Mouse (Mus musculus) CD4-positive, CD25-positive, alpha-beta regulatory T cell, adult 2 months (primary cell): Measurements from ENCODE around the gene Srgap1.

Source experiments
- DNase-seq: peaks from one replicate; pipeline ENCODE4 v3.0.0-alpha.2; 2012; ENCODE audit warnings: low read depth, low spot score

Gene Srgap1

DNA sequence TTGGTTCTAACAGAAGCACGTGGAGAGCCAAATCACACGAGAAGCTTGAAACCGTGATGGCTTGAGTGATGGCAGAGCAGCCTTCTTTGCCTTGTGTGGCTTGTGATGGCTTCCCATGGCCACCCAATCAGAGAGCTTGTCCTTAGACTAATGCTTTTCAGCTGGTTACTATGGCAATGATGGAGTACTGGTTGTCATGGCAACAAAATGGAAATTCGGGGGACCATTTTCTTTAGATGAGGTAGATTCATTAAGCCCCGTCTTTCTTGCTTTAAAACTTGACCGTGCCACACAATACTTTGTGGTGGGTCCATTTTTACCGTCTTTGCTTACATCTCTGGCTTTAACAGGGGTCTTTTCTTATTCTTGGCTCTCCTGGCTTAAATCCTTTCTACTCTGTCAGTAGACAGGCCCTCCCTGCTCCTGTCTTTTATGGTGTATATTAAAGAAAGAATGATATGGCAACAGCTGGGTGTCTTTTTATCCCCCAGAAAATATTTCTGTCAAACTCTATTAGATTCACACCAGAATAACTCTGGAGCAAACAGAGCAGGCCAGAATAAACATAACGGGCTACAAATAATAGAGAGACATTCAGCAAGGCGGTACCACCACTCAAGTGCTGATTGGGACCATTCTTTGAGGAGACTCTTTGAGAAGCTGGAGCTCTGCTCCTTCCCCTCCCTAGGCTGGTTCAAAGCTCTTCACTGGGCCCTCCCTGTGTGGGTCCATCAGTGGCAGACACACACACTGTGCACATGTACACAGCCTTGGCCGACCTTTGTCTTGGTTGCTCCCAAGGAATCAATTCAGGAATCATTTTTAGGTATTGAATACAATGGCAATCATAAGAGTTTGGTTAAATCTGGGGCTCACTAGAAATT is 281.7 kb downstream of the Srgap1 start:
- DNase-seq: no peak

DNA sequence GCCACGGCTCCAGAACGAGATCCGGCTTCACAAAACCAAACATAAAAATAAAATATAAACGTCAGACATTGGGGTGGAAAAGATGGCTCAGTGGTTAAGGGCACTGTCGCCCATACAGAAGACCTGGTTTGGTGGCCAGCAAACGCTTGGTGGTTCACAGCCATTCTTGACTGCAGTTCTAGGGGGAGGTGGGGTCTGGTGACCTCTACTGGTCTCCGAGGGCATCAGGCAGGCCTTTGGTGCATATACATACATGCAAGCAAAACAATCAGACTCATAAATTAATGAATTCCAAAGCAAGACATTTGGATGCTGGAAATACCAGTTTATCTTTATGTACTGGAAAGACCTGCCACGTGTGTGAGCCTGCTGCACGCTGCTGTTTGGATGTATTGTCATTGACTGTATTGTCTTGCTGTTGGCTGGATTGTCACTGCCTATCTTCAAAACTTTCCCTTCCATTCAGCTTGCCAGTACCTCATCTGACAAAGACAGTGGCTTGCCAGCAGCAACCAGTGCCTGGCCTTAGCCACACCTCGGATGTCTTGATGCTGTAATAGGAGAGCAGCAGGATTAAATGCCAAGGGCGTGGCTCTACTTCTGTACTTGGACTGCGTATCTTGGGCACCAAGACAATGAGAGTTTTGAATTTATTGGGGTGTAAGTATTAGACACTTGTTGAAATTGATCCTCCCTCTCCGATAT is 282.5 kb downstream of the Srgap1 start:
- no peak for DNase-seq

DNA sequence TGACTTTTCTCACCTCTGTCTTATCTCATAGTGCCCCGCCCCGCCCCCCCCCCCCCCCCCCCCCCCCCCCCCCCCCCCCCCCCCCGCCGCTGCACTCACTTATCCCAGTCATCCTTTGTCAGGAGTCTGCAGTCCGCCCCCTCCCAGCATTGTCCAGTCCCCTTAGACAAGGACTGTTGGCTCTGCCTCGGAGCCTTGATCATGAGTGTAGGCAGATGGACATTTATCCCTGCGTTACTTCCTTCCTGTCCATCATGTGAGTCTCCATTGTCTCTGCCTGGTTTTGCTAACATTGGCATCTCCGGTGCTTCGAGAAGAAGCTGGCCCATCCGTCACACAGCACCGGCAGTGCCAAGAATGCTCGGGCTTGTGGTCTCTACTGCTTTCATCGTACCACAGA is 283.9 kb downstream of the Srgap1 start:
- DNase-seq: no peak

DNA sequence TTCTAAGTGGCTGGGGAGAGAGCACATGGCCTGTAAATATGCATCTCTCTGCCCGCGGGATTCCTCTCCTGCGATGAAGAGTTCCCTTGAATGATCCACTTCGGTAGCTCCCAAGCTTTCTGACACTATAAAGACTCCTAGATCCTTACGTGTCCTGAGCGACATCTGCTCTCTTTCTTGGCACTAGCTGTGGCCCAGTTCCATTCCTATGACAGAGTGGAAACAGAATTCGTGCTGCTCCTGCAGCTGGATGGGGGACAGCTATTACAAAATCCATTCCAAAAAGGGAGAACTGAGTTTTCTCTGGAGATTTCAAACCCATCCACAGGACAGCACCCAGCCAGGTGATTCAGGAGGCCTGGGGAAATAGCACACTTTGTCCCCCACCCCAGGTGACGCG is 285.0 kb downstream of the Srgap1 start:
- DNase-seq: no peak

DNA sequence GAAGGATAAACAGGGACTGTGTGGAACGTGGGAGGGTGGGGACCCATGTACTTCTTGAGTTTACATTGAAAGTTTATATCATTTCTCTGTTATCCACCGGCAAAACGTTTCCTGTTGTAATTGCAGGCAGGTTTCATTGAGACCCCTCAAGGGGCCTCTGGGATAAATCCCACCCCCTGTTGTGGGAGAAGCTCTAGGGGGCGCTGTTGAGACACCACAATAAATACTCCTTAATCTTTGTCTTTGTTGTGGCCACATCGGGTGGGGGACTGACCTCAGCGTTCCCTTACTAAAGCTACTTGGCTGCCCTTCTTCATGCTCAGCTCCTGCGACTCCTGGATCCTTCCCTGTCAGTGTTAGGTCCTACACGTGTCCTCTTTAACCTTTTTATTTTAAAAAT is 288.0 kb downstream of the Srgap1 start:
- peak; percentile 31 for DNase-seq

DNA sequence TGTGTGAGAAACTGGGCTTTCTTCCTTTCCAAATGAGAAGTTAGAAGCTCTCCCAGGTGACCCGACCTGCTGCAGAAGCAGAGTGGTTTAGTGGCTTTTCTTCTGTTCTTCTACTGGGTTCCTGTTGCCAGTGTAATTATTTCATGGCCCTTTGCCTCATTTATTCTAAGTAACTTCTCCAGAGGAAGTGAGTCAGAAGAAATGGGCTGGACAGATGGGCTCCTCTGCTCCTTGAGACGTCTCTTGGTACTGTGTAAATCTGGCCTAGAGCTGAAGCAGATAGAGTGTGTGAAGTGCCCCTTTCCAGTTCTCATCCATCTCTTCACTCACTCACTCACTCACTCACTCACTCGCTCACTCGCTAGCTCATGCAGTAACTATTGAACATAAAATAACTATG is 290.4 kb downstream of the Srgap1 start:
- DNase-seq: no peak

DNA sequence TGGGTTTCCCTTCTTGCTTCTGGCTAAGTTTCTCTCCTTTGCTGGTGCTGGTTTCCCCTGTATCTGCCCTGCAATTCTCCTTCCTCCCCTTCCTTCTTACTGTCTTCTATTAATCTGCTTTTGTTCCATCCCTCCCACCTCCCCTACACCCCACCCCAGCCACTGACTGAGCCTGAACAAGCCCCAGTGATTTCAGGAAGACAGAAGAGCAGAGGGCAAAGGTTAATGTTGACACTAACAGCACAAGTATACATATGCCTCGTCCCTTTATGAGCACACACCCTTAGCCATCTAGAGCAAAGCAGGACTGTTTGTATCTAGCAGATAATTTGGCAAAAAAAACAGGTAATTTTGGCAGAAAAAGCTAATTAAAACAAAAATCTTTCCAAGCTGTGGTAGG is 291.3 kb downstream of the Srgap1 start:
- no peak for DNase-seq

DNA sequence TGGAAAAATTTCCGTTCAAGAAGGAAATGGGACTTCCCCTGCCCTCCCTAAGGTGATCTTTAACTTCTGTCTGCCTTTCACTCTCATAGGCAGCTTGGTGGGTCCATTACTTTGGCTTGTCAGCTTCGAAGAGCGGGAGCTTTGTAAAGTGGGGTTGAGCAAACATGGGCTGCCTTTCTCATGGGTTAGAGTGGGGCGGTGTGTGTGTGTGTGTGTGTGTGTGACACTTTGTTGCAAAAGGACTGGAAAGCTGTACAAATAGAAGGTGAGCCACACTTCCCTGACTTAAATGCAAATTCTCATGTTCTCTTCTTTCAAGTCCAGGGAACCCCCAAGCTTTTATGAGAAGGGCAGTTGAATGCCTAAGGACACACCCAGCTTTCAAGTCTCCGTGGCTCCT is 292.9 kb downstream of the Srgap1 start:
- DNase-seq: no peak

DNA sequence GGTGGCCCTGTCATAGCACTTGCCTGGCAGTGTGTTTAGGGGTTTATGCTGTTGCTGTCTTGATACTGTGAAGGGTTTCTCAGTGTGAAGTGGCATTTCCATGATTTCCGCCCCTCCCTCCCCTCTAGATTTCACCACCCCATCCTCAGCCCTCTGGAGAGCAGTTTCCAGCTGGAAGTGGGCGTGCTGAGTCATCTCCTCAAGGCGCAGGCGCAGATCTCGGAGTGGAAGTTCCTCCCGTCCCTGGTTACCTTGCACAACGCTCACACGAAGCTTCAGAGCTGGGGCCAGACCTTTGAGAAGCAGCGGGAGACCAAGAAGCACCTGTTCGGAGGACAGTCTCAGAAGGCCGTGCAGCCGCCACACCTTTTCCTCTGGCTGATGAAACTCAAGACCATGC is 296.9 kb downstream of the Srgap1 start:
- no peak for DNase-seq

DNA sequence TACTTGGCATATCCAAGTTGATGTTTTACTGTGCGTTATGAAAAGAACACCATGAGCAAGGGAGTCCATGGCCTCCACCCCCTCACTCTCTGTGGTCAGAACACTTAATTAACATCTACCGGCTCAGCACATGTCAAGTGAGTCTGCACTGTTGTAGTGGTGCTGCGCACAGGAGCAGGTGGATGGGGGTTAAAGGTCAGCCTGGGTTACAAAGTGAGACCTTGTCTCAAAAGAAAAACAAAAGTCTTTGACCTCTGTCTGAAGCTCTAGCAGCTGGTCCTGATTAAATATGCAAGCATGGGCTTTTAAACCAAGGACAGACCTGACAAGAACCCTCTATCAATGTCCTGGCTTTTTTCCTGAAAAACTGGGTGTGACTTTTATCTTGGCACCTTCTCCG is 304.8 kb downstream of the Srgap1 start:
- DNase-seq: no peak

DNA sequence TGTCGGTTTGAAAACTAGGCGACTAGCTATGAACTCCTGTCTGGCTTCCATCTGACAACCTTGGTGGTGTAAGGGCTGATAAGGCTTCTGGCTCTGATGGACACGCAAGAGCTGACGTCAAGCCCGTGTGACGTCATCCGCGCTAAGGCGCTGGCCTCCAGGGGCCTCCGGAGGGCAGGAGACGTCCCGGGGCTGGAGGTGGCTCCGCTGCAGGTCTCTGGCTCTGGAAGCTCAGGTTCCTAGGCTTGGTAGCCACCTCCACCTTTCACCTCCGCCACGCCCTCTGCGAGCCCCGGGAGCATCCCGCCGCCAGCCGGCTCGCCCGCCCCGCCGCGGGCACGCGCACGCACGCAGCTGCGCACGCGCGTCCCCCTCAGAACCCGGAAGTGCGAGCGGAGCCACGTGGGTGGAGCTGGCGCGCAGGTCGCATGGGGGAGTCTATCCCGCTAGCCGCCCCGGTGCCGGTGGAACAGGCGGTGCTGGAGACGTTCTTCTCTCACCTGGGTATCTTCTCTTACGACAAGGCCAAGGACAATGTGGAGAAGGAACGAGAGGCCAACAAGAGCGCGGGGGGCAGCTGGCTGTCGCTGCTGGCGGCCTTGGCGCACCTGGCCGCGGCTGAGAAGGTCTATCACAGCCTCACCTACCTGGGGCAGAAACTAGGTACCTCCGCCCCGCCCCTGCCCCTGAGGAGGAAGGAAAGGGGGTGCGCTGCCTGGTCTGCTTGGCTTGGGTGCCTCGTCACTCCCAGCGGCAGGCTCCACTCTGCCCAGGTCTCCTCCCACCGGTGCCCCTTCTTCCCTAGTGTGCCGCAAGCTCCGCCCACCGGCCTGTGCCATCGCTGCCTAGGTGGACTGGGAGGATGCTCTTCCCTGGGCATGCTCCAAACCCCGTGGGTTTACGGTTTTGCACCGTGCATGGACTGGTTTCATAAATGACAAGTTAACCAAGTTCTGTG is 307.3 kb downstream of the Srgap1 start, which contains the start of gene BC048403:
Gene BC048403 (plus strand): TSS at position 390 of the 958 bp plus-strand sequence.
- DNase-seq: peak; percentile 95

DNA sequence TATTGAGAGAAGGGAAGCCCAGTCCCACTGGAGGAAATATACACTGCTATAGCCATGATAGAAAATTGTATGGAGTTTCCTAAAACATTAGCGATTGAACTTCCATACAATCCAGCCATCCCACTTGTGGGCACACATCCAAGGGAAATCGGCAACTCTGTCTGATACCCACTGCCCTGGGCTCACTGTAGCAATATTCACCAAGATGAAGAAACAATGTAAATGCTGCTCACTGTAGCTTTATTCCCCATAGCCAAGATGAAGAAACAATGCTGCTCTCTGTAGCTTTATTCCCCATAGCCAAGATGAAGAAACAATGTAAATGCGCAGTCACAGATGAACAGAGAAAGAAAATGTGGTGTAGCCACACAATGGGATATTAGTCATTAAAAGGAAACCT is 309.9 kb downstream of the Srgap1 start:
- DNase-seq: no peak

DNA sequence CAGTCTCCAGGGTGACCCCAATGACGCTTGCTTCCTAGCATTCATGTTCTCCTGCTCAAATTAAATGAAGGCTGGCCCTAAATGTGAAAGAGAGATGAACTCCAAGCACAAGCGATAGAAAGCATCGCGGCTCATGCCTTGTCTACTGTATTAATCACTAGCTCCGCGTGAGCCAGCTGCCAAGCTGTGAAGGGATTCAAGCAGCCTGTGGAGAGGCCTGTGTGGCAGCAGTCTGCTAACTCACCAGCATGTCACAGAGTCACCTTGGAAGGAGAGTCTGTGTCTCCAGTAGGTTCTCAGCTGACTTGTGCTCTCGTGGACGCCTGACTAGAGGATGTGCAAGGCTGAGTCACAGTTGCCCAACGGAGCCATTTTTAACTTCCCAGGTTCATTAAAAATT is 314.6 kb downstream of the Srgap1 start:
- DNase-seq: no peak

DNA sequence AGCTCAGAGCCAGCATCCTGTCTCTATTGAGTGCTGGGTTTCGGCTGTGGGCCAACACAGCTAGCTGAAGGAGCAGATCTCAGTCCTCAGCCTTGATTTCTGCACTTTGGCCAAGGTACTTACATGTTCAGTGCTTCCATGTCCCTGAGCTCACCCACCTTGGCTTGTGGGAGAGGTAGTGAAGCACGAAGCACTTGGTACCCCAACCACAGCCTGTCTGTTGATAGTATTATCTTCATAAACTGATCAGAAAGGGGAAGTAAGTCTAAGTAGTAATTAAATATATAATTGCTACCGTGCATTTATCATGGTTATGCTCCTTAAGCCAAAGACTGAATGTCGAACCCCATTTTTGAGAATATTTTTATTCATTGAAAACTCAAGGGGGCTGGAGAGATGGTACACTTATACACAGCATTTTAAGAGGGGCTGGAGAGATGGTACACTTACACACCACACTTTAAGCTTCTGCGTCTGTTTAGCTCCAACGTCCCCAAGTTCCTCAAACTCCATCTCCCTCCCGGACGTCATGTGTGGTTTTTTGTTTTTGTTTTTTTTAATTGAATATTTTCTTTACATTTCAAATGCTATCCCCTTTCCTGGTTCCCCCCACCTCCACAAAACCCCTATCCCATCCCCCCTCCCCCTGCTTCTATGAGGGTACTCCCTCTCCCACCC is 315.9 kb downstream of the Srgap1 start:
- no peak for DNase-seq
